ENCODE assay signal across 10 mouse cellular contexts in the genomic region with DNA sequence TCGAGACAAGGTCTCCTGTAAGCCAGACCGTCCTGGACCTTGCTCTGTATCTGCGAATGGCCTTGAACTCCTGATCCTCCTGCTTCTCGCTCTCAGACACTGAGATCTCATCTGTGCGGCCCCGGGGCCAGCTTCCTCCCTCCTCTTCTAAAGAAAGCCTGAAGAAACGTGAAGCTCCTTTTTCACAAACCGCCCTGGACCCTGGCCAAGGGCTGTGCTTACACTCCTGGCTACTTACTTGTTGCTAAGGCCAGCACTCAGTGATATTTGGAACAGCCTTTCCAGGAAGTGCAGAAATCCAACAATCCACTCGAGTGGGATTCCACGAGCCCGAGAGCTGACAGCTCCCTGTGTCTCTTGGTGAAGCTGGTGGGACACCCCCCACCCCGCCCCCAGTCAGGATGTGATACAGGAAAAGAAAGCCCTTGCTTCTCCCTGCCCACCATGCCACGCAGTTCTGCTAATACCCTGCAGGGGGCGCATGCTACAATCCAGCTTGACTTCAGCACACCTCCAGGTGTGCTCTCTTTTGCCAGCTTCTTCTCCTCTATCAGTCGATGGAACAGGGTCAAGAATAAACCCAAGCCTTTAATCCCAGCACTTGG. TPM values are rescaled to one million over a fixed set of nuclear protein-coding genes. Genes with fewer than 3 reads are reported as not detected.
DNase-seq lines count a peak whose midpoint lies in the region; ATAC-seq and TF ChIP-seq lines count a peak whose summit lies in the region.
"Had no signal": no experiment of that assay in that cellular context is flagged by ENCODE, and none has a peak within 500 bp of the region (broad histone marks: within the 10 kb centered on the region; RNA-seq: fewer than 3 reads in every experiment).

No protein-coding gene starts in this region.

- in situ Hi-C loops in CH12.LX (cut with MboI; ENCODE audit: low pct_ligation_motif_present, low pct_unique_long_range_greater_than_20kb, low sequenced_read_pairs): no loop called here

- no peak for ATAC-seq in hindbrain, postnatal 0 days
- no peak for ATAC-seq in hindbrain, embryonic 16.5 days

- no peaks in the 10 kb centered on the region for H3K4me1 ChIP-seq in hindbrain, postnatal 0 days (ENCODE audit: insufficient read depth, low read length)
- H3K4me1 ChIP-seq in hindbrain, embryonic 16.5 days (ENCODE audit: control insufficient read depth, insufficient read depth, low read depth, low read length): no peaks in the 10 kb centered on the region; the same call in 1 of the 2 replicates
- H3K4me1 ChIP-seq in CH12.LX (ENCODE audit: control insufficient read depth in 1 of 2, insufficient read depth in 2 of 2): peaks cover 3 to 23% of the 10 kb centered on the region in 2 experiments; a peak in 3 of 4 replicates

- H3K9ac ChIP-seq in hindbrain, postnatal 0 days (replicated peaks; ENCODE audit: low read length): no peak overlapping the region
- no peak overlapping the region for H3K9ac ChIP-seq in hindbrain, embryonic 16.5 days (ENCODE audit: low read depth, low read length)
- no peak overlapping the region for H3K9ac ChIP-seq in CH12.LX (ENCODE audit: insufficient read depth, low read depth)
- H3K9ac ChIP-seq: embryonic facial prominence, embryonic 12.5 days had no signal

- dilution Hi-C loops in CH12.LX (cut with MboI; ENCODE audit: extremely low pct_ligation_motif_present, extremely low pct_unique_long_range_greater_than_20kb, low sequenced_read_pairs): no loop called here

- no peaks in the 10 kb centered on the region for H3K36me3 ChIP-seq in hindbrain, postnatal 0 days (ENCODE audit: insufficient read depth, low read length)
- no peaks in the 10 kb centered on the region for H3K36me3 ChIP-seq in hindbrain, embryonic 16.5 days (ENCODE audit: control insufficient read depth, insufficient read depth, low read length)
- H3K36me3 ChIP-seq in CH12.LX (replicated peaks in 1 of 2; ENCODE audit: control insufficient read depth in 1 of 2, insufficient read depth in 1 of 2, low read length in 1 of 2): no peaks in the 10 kb centered on the region
- H3K36me3 ChIP-seq: embryonic facial prominence, embryonic 12.5 days had no signal

- no peak for TF ChIP-seq EP300 in CH12.LX (IDR thresholded peaks at IDR 0.05; ENCODE audit: low read length)

- H3K27ac ChIP-seq in hindbrain, postnatal 0 days: no peak overlapping the region
- no peak overlapping the region for H3K27ac ChIP-seq in hindbrain, embryonic 16.5 days (ENCODE audit: low read depth, low read length)
- H3K27ac ChIP-seq in CH12.LX (ENCODE audit: insufficient read depth, low read depth): no peak overlapping the region
- H3K27ac ChIP-seq: embryonic facial prominence, embryonic 12.5 days had no signal

- no peak overlapping the region for H3K4me2 ChIP-seq in hindbrain, postnatal 0 days (ENCODE audit: low read depth, low read length)
- H3K4me2 ChIP-seq in hindbrain, embryonic 16.5 days (ENCODE audit: low read length): no peak overlapping the region
- no peak overlapping the region for H3K4me2 ChIP-seq in CH12.LX (ENCODE audit: insufficient read depth, low read depth, poor library complexity, severe bottlenecking)
- H3K4me2 ChIP-seq: embryonic facial prominence, embryonic 12.5 days had no signal

- WGBS in hindbrain, postnatal 0 days: 31% methylated on average over 15 of the region's 15 CpGs
- 36% methylated on average over 15 of the region's 15 CpGs for WGBS in hindbrain, embryonic 16.5 days
- 15% methylated on average over 15 of the region's 15 CpGs for WGBS in large intestine, adult 2 months

- H3K79me2 ChIP-seq in CH12.LX (replicated peaks; ENCODE audit: control insufficient read depth, extremely low read depth, insufficient read depth, poor library complexity, severe bottlenecking): no peaks in the 10 kb centered on the region

- TF ChIP-seq CTCF in hindbrain, postnatal 0 days (IDR thresholded peaks at IDR 0.05; ENCODE audit: low read depth): peak; percentile 64
- TF ChIP-seq CTCF in CH12.LX (conservative IDR thresholded peaks at IDR 0.05 in 1 of 2, IDR thresholded peaks at IDR 0.05 in 1 of 2; ENCODE audit: low read depth in 2 of 2, low read length in 2 of 2): peak; percentile 66 to 83

- H3K27me3 ChIP-seq in hindbrain, postnatal 0 days (ENCODE audit: insufficient read depth, low read length): no peaks in the 10 kb centered on the region
- H3K27me3 ChIP-seq in hindbrain, embryonic 16.5 days (replicated peaks; ENCODE audit: control insufficient read depth, insufficient read depth, low read length): no peaks in the 10 kb centered on the region
- no peaks in the 10 kb centered on the region for H3K27me3 ChIP-seq in CH12.LX (replicated peaks)
- H3K27me3 ChIP-seq: embryonic facial prominence, embryonic 12.5 days had no signal

- TF ChIP-seq RAD21 in CH12.LX (IDR thresholded peaks at IDR 0.05; ENCODE audit: low read depth, low read length): peak; percentile 44

- peak; percentile 10 for DNase-seq in hindbrain, postnatal 0 days (ENCODE audit: low spot score)
- peak; percentile 49 for DNase-seq in CH12.LX (ENCODE audit: extremely low read depth)
- DNase-seq in c-Kit-positive CD71-positive TER-119-negative erythroid progenitor cells, embryonic 14.5 days (ENCODE audit: low read depth): peak; percentile 28
- DNase-seq in heart, adult 18-20 months: peak; percentile 54 to 67
- DNase-seq in large intestine, adult 2 months (ENCODE audit: low read depth, low spot score): peak; percentile 3
- peak; percentile 56 for DNase-seq in naive thymus-derived CD4-positive, alpha-beta T cell, adult 2 months (ENCODE audit: low read depth)
- peak; percentile 11 for DNase-seq in yolk sac, embryonic 10.5 days (ENCODE audit: low spot score)

- no peak overlapping the region for H3K4me3 ChIP-seq in hindbrain, postnatal 0 days (ENCODE audit: low read length)
- H3K4me3 ChIP-seq in hindbrain, embryonic 16.5 days (ENCODE audit: low read length): no peak overlapping the region
- H3K4me3 ChIP-seq in CH12.LX (replicated peaks in 1 of 3; ENCODE audit: low read depth in 2 of 3, low read length in 2 of 3, poor library complexity in 1 of 3): no peak overlapping the region
- H3K4me3 ChIP-seq: embryonic facial prominence, embryonic 12.5 days; myocyte had no signal

- TF ChIP-seq POLR2A in CH12.LX (IDR thresholded peaks at IDR 0.05; ENCODE audit: low read depth, low read length): no peak

- H3K9me3 ChIP-seq in hindbrain, postnatal 0 days (ENCODE audit: low read length): no peaks in the 10 kb centered on the region
- 0 out of 2 replicates have a peak, but pooled peaks cover 2% of the 10 kb centered on the region for H3K9me3 ChIP-seq in hindbrain, embryonic 16.5 days (ENCODE audit: control insufficient read depth, low read length)
- no peaks in the 10 kb centered on the region for H3K9me3 ChIP-seq in CH12.LX (replicated peaks; ENCODE audit: low read length)
- H3K9me3 ChIP-seq: embryonic facial prominence, embryonic 12.5 days had no signal

TF ChIP-seq in CH12.LX, 34 proteins besides CTCF, POLR2A, EP300 and RAD21:
- TF ChIP-seq MYC (IDR thresholded peaks at IDR 0.05; ENCODE audit: low read depth, low read length) (0 out of 2 replicates have a peak, but pooled peaks have one; percentile 35), MXI1 (IDR thresholded peaks at IDR 0.05; ENCODE audit: low read depth, low read length) (no peak), SMC3 (IDR thresholded peaks at IDR 0.05; ENCODE audit: low read depth, low read length) (peak; percentile 70), ZNF384 (IDR thresholded peaks at IDR 0.05; ENCODE audit: low read depth, low read length) (0 out of 2 replicates have a peak, but pooled peaks have one; percentile 34)

RNA-seq across cellular contexts. Expression of a gene that starts 19.9 kb away (rescaled TPM):
- total RNA-seq in hindbrain, postnatal 0 days (2014; rRNA removed): 3.0 and 3.3 TPM in 2 replicates
- 8.7 and 9.5 TPM in 2 replicates for polyA plus RNA-seq in hindbrain, postnatal 0 days (2015; fragmentation: Nextera tagmentation; extraction: Ambion mirVana)
- 8.3 TPM in 2 replicates for polyA plus RNA-seq in hindbrain, embryonic 16.5 days (2015; fragmentation: Nextera tagmentation; extraction: Ambion mirVana)
- 44.6 and 56.0 TPM in 2 replicates for total RNA-seq in CH12.LX (2012; rRNA removed)
- 77.4 and 95.6 TPM in 2 replicates for total RNA-seq in CH12.LX (2014; rRNA removed)
- 63.5 and 67.2 TPM in 2 replicates for polyA plus RNA-seq in CH12.LX (2012; ENCODE audit: insufficient read length, low read depth)
- total RNA-seq in heart, adult 18-20 months (2021): 1 to 10 TPM; 3.5 to 7.3 TPM
- 4.3 and 4.5 TPM in 2 replicates for polyA plus RNA-seq in large intestine, adult 2 months (2012; rRNA removed)

Comparison
In these comparisons a context has a peak if more than half of its experiments do, and no peak if none do; other contexts are left out.
1. DNase-seq: peak in every context shown above with its lines; median percentile 60 in heart, adult 18-20 months; 56 in naive thymus-derived CD4-positive, alpha-beta T cell, adult 2 months; 49 in CH12.LX; 28 in c-Kit-positive CD71-positive TER-119-negative erythroid progenitor cells, embryonic 14.5 days; 11 in yolk sac, embryonic 10.5 days; 10 in hindbrain, postnatal 0 days; 3 in large intestine, adult 2 months.